Mouse (Mus musculus) frontal cortex, adult (tissue): ENCODE results near the gene Tex38.

Source experiments
- ATAC-seq: cut with Nextera tagmentation; 2 replicates; pipeline ENCODE4 v1.9.2; 2017; ENCODE audit warnings: mild to moderate bottlenecking, moderate library complexity, mixed read lengths; ENCODE audit not compliant: low TSS enrichment

The Tex38 gene

DNA sequence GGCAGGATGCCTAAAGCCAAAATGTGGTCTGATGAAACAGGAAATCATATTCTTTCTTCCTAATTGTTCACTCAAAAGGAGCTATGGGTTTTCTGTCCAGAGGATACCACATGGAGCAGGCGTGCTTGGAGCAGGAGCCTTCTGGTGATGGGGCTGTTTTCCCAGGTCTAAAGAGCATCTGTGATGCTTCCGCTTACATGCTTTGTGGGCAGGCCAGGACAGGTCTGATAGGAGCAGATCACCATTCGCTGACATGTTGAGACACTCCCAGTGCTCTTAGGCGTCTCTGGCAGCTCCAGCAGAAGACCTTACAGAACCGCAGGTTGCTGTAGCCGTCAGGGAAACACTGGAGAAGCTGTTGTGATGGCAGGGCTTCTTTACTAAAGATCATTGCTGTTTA lies 5.8 kb downstream of the Tex38 start:
- ATAC-seq = no peak

GRCm38 (mm10) chr4:115767647-115768467 lies 13.0 kb downstream of the Tex38 start:
- no peak for ATAC-seq

DNA sequence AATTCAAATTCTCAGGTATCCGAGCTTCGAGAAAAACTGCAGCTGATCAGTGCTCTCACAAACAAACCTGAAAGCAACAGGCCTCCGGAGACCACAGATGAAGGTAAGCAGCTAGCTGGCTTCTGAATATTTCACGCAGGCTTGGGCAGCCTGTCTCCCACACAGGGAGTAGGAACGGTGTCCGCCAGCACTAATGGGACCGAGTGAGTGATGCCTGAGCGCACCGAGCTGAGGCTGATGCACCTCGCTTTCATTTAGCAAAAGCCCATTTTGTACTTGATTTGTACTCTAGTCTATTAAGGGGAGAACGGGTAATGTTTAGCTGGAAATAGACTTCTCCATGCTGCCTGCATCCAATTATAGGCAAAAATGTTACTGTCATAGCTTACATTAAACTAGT lies 16.2 kb downstream of the Tex38 start:
- ATAC-seq = peak; percentile 55; the same call in 1 of the 2 replicates

DNA sequence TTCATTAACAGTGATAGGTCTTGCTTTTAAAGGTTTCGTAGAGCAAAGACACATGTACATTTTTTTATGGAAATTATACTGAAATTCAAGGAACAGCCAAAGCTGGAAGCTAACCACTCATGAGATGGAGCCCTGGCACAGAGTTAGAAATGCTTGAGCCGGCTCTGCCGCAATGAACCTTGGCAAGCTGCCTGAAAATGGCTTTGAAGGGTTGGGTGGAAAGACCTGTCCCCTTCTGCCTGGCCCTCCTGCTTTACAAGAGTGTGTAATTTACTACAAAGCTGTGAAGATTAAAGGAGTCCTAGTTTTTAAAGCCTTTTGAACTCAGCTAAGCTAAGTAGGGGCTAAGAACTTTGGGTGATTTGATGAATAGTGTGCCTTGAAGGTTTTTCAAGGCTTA lies 19.6 kb downstream of the Tex38 start:
- ATAC-seq = no peak

DNA sequence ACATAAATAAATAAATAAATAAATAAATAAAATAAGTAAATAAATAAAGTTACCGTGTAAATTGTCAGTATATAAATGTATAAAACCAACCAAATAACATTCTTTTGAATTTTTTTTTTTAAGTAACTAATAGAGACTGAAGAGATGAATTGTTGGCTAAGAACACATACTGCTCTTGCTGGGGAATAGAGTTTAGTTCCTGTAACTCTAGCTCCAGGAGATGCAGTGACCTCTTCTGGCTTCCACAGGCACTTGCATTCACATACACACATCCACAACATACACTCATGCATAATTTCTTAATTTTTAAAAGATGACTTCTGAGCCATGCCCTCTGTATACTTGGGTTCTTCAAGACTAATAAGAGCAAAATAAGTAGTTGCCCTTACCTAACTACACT lies 26.0 kb downstream of the Tex38 start:
- ATAC-seq = no peak

- ATAC-seq = no peak
These were observed 26.7 kb downstream of the Tex38 start for GRCm38 (mm10) chr4:115754101-115754500.

GRCm38 (mm10) chr4:115749336-115749735 lies 31.5 kb downstream of the Tex38 start:
- ATAC-seq = no peak

DNA sequence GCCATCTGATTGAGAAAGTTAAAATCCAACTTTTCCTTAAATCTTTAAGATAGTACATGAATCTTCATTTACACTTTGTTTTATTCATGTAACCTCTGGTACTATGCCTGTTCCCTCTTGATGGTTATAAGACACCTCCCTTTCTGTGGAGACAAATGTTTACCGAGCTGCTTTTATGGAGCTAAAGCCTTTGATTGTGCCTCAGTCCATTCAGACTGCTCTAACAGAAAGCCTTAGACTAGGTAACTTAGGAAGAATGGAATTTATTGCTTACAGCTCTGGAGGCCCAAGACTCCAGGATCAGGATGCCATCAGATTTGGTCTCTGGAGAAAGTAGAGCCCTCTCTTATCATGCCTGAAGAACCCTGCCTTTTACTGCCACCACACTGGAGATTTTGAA lies 32.6 kb downstream of the Tex38 start:
- no peak for ATAC-seq

- no peak for ATAC-seq
These were observed 37.7 kb downstream of the Tex38 start for GRCm38 (mm10) chr4:115743096-115743495.

DNA sequence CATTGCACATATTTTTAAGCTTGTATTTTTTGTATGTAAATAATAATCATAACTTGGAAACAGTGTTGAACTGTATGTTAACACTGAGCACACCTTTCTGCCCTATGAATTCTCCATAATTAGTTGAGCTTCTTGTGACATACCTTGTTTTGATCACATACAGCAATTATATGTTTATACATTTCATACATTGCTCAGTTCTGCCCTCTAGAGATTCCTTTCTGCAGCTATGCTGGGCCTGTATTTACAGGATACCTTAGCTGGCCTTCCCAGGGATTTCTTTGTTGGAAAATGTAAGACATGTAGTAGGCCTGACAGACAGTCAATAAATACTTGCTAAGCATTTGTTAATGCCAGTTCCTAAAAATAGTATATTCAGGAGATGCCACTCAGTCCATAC lies 38.2 kb downstream of the Tex38 start:
- ATAC-seq = no peak

GRCm38 (mm10) chr4:115738481-115738985 lies 42.3 kb downstream of the Tex38 start:
- no peak for ATAC-seq

DNA sequence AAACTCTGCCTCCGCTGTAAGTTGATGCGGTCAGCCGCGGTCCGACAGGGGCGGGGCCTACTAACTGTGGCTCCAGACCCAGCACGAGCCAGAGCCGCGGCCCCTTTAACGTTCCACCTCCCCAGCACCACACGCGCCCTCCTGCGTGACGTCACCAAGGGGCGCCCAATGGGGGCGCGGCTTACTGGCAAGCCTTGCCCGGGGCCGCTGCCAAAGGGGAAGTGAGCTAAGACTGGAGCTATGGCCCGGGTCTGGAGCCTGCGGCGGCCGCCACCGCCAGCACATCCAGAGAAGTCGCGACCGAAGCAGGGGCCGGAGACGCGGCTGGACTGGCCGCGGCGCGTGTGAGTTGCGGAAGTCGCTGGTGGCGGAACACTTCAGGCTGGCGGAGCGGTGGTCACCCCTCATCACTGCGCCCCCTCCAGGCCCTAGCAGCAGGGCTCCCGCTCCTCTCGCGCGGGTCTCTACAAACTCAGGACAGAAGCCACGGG lies 43.2 kb downstream of the Tex38 start, which contains the start of gene Efcab14:
Gene Efcab14, plus strand, starts transcription at position 194 of the 491 bp plus-strand sequence.
- ATAC-seq = peak; percentile 98

DNA sequence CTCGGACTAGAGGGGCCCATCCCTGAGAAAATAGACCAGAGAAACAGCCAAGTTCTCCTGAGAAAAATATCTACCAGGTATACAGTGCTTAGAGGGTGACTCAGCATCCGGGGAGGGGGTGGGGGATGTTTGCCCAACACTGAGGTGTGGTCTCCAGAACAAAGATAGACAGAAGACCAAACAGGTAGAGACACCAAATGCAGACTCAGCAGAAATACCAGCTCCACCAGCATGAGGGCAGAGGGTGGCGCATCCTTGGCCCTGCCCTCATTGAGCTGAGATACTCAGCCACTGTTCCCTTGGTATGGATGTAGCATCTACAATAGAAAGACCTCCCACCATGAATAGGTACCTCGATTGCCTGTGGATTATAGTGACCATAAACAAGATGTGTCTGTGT lies 46.0 kb downstream of the Tex38 start:
- ATAC-seq = no peak

DNA sequence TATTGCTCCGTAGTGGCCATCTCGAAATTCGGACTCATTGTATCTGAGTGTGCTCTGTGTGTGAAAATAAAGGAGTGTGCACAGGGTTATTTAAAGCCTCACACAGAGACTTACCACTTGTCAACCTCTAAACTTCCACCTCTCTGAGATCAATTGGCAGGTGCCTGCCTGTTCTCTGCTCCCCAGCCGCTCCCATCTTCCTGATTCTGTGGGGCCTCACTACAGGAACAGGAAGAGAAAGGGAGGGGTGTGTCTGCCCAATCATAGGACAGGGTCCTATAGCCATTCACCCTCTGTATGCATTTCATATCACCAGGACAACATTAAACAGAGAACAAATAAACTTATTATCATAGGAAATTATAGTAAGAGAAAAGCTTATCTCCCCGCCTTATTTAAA lies 47.1 kb downstream of the Tex38 start:
- ATAC-seq = no peak

DNA sequence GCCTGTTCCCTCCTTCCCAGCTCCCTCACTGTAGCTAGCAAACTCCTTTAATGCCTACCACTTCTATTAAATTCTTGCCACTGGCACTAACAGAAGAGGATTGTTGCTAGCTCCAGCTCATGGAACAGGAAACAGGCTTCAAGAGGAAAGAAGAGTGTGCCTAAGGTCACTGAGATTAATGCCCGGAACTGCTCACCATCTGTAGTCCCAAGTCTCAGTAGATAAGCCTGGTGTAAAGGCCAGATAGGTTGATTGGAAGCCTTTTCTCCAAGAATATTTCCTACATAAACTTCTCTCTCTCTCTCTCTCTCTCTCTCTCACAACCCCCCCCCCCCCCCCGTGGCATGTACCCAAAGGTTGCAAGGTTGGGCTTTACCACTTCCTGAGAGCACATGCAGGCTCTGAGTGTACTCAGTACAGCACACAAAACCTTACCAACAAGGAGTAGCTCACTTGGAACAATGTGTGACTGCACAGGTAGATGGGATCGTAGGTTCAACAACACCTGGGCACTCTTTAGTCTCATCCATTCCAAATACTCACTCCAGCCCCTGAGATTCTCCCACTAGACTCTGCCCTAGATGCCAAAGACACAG lies 48.5 kb downstream of the Tex38 start:
- no peak for ATAC-seq

- ATAC-seq = peak; percentile 88
These were observed 49.1 kb downstream of the Tex38 start for GRCm38 (mm10) chr4:115731588-115732222.
